Mouse (Mus musculus) cerebellum, adult 2 months (tissue): Measurements from ENCODE around the gene Rnase9. TPM values are rescaled to one million over a fixed set of nuclear protein-coding genes. Genes with fewer than 3 reads are reported as not detected.

ENCODE experiments used
- DNase-seq, 2 experiments: peaks; one replicate each; pipeline ENCODE4 v3.0.0; 2021
- H3K27ac ChIP-seq: fragments of 200-500 bp; 2 replicates; pipeline ENCODE4 v1.5.1; 2012; ENCODE audit warnings: low read length, control low read depth, inconsistent platforms; ENCODE audit not compliant: insufficient read depth
- H3K27me3 ChIP-seq: fragments of 200-500 bp; 2 replicates; pipeline ENCODE4 v1.6.1; 2012; ENCODE audit warnings: inconsistent platforms, mild to moderate bottlenecking, low read length, moderate library complexity; ENCODE audit not compliant: control insufficient read depth, insufficient read depth
- H3K4me1 ChIP-seq: fragments of 200-500 bp; 2 replicates; pipeline ENCODE4 v1.6.1; 2011; ENCODE audit warnings: low read length; ENCODE audit not compliant: control insufficient read depth, insufficient read depth
- H3K4me3 ChIP-seq: fragments of 200-500 bp; replicated peaks from 2 replicates; pipeline ENCODE3; 2011; ENCODE audit warnings: mild to moderate bottlenecking, low read depth, low read length, control low read depth; ENCODE audit not compliant: insufficient read depth
- CTCF ChIP-seq: fragments of 200-500 bp; IDR thresholded peaks from 2 replicates; pipeline ENCODE4 v1.5.1; 2011; ENCODE audit warnings: low read depth, mild to moderate bottlenecking, control low read depth, low read length, moderate library complexity, borderline replicate concordance; ENCODE audit not compliant: insufficient read depth
- POLR2A ChIP-seq: fragments of 200-500 bp; IDR thresholded peaks from 2 replicates; pipeline ENCODE4 v1.6.1; 2011; ENCODE audit warnings: low read length, control low read depth, borderline replicate concordance; ENCODE audit not compliant: insufficient read depth
- WGBS: fragments of 180-500 bp; shearing (Covaris S2); methylation state at CpG from one replicate; pipeline ENCODE4 v1.1.7; 2018; 5-methylcytosine and 5-hydroxymethylcytosine counted together
- polyA plus RNA-seq: library from polyadenylated mRNA; depleted of rRNA; stranded (reverse); fragments of >200 nt; gene quantifications from 2 replicates; pipeline ENCODE4 v1.2.3, GENCODE M21; 2012; rRNA removed

Gene Rnase9
- polyA plus RNA-seq, 1 experiment = not detected

- H3K4me3 ChIP-seq = no peak overlapping the region
- H3K27ac ChIP-seq = no peak overlapping the region
- no peak for DNase-seq
- TF ChIP-seq POLR2A = no peak
- no peak for TF ChIP-seq CTCF
- H3K4me1 ChIP-seq = no peaks in the 10 kb centered on the region
- 83% methylated on average over 6 of the region's 6 CpGs for WGBS
- H3K27me3 ChIP-seq = no peaks in the 10 kb centered on the region
These were observed 32.1 kb downstream of the Rnase9 start for GRCm38 (mm10) chr14:51009572-51009971.

DNA sequence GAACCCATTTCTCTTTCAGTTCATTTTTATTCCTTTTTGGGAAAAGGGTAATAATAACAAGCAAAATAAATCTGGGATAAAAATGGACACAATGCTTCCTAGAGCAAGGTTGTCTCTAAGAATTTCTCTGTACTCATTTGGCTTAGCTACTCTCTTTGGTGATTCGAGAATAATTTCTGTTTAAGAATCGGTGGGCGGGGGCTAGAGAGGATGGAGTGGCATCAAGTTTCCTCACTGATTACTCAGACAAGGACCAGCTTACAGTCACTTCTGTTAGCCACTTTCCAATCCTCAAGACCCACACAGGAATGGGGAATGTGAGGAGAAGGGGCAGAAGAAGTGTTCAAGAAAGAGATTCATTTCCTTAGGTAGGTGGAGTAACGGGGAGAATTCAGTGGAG is 32.9 kb downstream of the Rnase9 start:
- H3K4me3 ChIP-seq = no peak overlapping the region
- H3K4me1 ChIP-seq = no peaks in the 10 kb centered on the region
- DNase-seq = no peak
- TF ChIP-seq POLR2A (no peak), CTCF (no peak)
- no peaks in the 10 kb centered on the region for H3K27me3 ChIP-seq
- H3K27ac ChIP-seq = no peak overlapping the region
- WGBS = 76% methylated on average over 4 of the region's 4 CpGs

- Histone ChIP-seq H3K4me3 (no peak overlapping the region), H3K4me1 (no peaks in the 10 kb centered on the region), H3K27me3 (no peaks in the 10 kb centered on the region), H3K27ac (no peak overlapping the region)
- WGBS = 50% methylated on average over 13 of the region's 13 CpGs
- DNase-seq = no peak
- TF ChIP-seq CTCF (no peak), POLR2A (no peak)
These were observed 33.6 kb downstream of the Rnase9 start for GRCm38 (mm10) chr14:51007914-51008713.

- TF ChIP-seq CTCF (no peak), POLR2A (no peak)
- 89% methylated on average over 8 of the region's 8 CpGs for WGBS
- DNase-seq = no peak
- no peaks in the 10 kb centered on the region for H3K27me3 ChIP-seq
- no peaks in the 10 kb centered on the region for H3K4me1 ChIP-seq
- H3K4me3 ChIP-seq = no peak within 1 kb of the TSS
- no peak within 1 kb of the TSS for H3K27ac ChIP-seq
These were observed 34.4 kb downstream of the Rnase9 start, which contains the start of gene Rnase10 for GRCm38 (mm10) chr14:51007152-51007801. Gene Rnase10 (plus strand): TSS chr14:51007751.

DNA sequence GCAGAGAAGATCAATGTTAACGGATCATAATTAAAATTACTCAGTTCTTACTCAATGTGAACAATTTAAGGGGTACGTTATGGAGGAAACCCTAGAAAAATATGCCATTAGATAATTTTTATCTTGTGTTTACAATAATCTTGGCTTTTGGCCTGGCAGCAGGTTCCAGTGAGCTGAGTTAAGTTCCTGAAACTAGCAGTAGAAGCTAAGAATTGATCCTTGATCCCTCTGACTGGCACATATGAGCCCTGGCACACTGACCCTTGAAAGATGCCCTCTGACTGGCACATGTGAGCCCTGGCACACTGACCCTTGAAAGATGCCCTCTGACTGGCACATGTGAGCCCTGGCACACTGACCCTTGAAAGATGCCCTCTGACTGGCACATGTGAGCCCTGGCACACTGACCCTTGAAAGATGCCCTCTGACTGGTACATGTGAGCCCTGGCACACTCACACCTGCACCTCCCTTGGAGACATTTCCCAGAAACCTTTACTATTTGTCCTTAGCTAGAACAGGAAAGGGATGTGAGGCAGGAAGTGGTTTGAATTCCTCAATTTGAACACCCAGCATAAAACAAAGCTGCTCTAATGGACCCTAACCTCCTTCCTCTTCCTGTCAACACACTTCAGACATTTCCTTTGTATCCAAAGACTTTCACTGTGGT is 43.5 kb downstream of the Rnase9 start:
- no peak overlapping the region for H3K27ac ChIP-seq
- 89% methylated on average over 2 of the region's 2 CpGs for WGBS
- no peaks in the 10 kb centered on the region for H3K4me1 ChIP-seq
- TF ChIP-seq POLR2A (no peak), CTCF (no peak)
- DNase-seq = no peak
- H3K27me3 ChIP-seq = no peaks in the 10 kb centered on the region
- H3K4me3 ChIP-seq = no peak overlapping the region

DNA sequence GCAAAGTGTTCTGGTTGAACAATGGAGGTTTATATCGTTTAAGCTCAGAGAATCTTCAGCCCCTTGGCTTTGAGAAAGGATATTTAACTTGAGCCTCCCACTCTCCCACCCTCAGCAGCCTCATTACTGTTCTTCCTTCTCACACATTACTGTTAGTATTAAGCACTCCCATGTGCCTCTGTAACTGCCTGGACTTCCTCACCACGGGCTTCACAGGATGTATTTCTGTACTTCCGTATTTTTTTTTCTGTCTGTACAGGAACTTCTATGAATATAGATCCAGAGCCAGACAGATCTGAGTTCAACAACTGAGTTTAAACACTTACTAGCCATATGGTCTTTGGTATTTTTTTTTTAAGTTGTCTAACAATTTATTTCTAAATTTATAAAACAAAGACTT is 44.6 kb downstream of the Rnase9 start:
- Histone ChIP-seq H3K27ac (no peak overlapping the region), H3K4me1 (no peaks in the 10 kb centered on the region), H3K4me3 (no peak overlapping the region), H3K27me3 (no peaks in the 10 kb centered on the region)
- no peak for DNase-seq
- no peak for TF ChIP-seq CTCF
- no peak for TF ChIP-seq POLR2A
- 83% methylated on average over 3 of the region's 3 CpGs for WGBS

GRCm38 (mm10) chr14:50991037-50991436 is 50.6 kb downstream of the Rnase9 start:
- TF ChIP-seq POLR2A (no peak), CTCF (no peak)
- 86% methylated on average over 3 of the region's 3 CpGs for WGBS
- H3K4me3 ChIP-seq = no peak overlapping the region
- H3K27ac ChIP-seq = no peak overlapping the region
- H3K4me1 ChIP-seq = no peaks in the 10 kb centered on the region
- DNase-seq = no peak
- no peaks in the 10 kb centered on the region for H3K27me3 ChIP-seq

Other genes starting within 250 kb of the Rnase9 start
- not detected in 2 replicates for gene Ccnb1ip1, start 234.1 kb downstream of the Rnase9 start, polyA plus RNA-seq
- gene Parp2, start 234.0 kb downstream of the Rnase9 start, polyA plus RNA-seq = 61.2 and 62.2 TPM in 2 replicates
- 6.4 and 8.4 TPM in 2 replicates for gene Tep1, start 171.3 kb downstream of the Rnase9 start, polyA plus RNA-seq
- 34.1 and 35.4 TPM in 2 replicates for gene Klhl33, start 144.4 kb downstream of the Rnase9 start, polyA plus RNA-seq
- 65.1 and 70.3 TPM in 2 replicates for gene Osgep, start 117.0 kb downstream of the Rnase9 start, polyA plus RNA-seq
- gene Apex1, start 116.9 kb downstream of the Rnase9 start, polyA plus RNA-seq = 48.5 and 49.7 TPM in 2 replicates
- 204 and 212 TPM in 2 replicates for gene Pip4p1, start 111.0 kb downstream of the Rnase9 start, polyA plus RNA-seq
- gene Pnp, start 110.8 kb downstream of the Rnase9 start, polyA plus RNA-seq = 21.0 and 25.1 TPM in 2 replicates
- 22.2 and 23.9 TPM in 2 replicates for gene Gm49342, start 97.4 kb downstream of the Rnase9 start, polyA plus RNA-seq
- 0.98 and 1.0 TPM in 2 replicates for gene Pnp2, start 85.9 kb downstream of the Rnase9 start, polyA plus RNA-seq
- gene Rnase10, start 34.1 kb downstream of the Rnase9 start, polyA plus RNA-seq = not detected in 2 replicates
- gene Rnase11, start 8.3 kb upstream of the Rnase9 start, polyA plus RNA-seq = not detected in 2 replicates
- not detected in 2 replicates for gene Rnase12, start 15.8 kb upstream of the Rnase9 start, polyA plus RNA-seq
- not detected in 2 replicates for gene Olfr750, start 32.6 kb upstream of the Rnase9 start, polyA plus RNA-seq
- 11.5 and 12.4 TPM in 2 replicates for gene Rnase4, start 49.2 kb upstream of the Rnase9 start, polyA plus RNA-seq
- 2.9 TPM in 2 replicates for gene Ang, start 49.3 kb upstream of the Rnase9 start, polyA plus RNA-seq
- gene Eddm3b, start 72.6 kb upstream of the Rnase9 start, polyA plus RNA-seq = not detected in 2 replicates
- 0.61 and 0.81 TPM in 2 replicates for gene Rnase6, start 82.0 kb upstream of the Rnase9 start, polyA plus RNA-seq
- gene Rnase1, start 104.9 kb upstream of the Rnase9 start, polyA plus RNA-seq = 3.3 and 4.1 TPM in 2 replicates
- gene Rnase2b, start 120.4 kb upstream of the Rnase9 start, polyA plus RNA-seq = not detected in 2 replicates
- not detected in 2 replicates for gene Ang2, start 157.3 kb upstream of the Rnase9 start, polyA plus RNA-seq
- gene Ear14, start 161.5 kb upstream of the Rnase9 start, polyA plus RNA-seq = not detected in 2 replicates
- not detected in 2 replicates for gene Rnase2a, start 214.2 kb upstream of the Rnase9 start, polyA plus RNA-seq